Mouse (Mus musculus) adrenal gland, postnatal 36 days (tissue): ENCODE measurements at regions not wholly inside any gene's neighbourhood (a gene's known extent, or its start where the extent isn't known, plus 50 kb on each side); places are given as distances from the start of the nearest gene placed in this dataset. TPM values are rescaled to one million over a fixed set of nuclear protein-coding genes. Genes with fewer than 3 reads are reported as not detected.

Experiments used
- microRNA-seq: library from miRNA; unstranded; fragments of <30 nt; microRNA quantifications from one replicate; pipeline ENCODE4 v1.2.0, GENCODE M21; 2021

Small RNA genes lying in the stretch of these regions (microRNA-seq; reads per million reads assigned to microRNA genes)
- gene Gm44358: not detected
